Mouse (Mus musculus): Measurements from ENCODE around the gene Urb2.

- TF ChIP-seq CTCF (IDR thresholded peaks at IDR 0.05) (peak; percentile 55), EP300 (IDR thresholded peaks at IDR 0.05) (no peak)
Observed at GRCm38 (mm10) chr8:124083611-124084010, 62.3 kb downstream of the Urb2 start.

Data from lung, postnatal 0 days (tissue).